ENCODE assay signal across 7 mouse cellular contexts in the genomic region with DNA sequence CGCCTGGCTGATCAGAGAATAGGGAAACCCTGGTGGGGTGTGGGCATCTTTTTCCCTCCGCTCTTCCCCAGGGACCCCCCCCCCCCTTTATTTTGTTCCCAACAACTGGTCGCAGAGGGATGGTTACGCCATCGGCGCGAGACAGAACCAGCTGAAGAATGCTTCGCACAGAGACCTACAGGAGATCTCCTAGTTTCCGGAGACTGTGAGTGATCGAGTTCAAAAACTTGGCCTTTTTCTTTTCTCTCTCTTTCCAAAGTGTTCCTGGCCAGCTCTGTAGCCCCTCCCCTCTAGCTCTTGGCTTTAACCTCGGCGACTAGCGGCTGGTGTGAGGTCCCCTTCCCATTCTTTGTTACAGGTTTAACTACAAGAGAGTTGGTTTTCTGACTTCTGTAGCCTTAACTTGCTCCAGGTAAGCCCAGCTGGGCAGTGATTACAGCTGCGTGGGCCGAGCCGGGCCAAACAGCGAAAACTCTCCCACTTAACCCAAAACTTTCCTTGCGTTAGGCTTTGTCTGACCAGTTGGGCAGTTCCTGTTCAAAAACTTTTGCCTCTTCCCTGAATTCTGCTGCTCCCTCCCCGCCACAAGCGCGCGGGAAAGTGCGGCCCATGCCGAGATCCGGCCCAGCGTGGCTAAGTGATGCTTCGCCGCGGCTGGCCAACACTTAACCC. TPM values are rescaled to one million over a fixed set of nuclear protein-coding genes. Genes with fewer than 3 reads are reported as not detected.
DNase-seq lines count a peak whose midpoint lies in the region; ATAC-seq and TF ChIP-seq lines count a peak whose summit lies in the region.

No protein-coding gene starts in this region.

- H3K4me3 ChIP-seq in gastrocnemius, adult 2 months: peak overlapping the region; percentile 71
- H3K4me3 ChIP-seq in hindbrain, embryonic 16.5 days (ENCODE audit: low read length): peak overlapping the region; percentile 32
- H3K4me3 ChIP-seq in liver, embryonic 11.5 days (ENCODE audit: low read depth, low read length): peak overlapping the region; percentile 32
- peak overlapping the region; percentile 28; the same call in 1 of the 2 replicates for H3K4me3 ChIP-seq in neural tube, embryonic 12.5 days

- peak; percentile 69 for DNase-seq in embryo, embryonic 10.5 days (ENCODE audit: low spot score)
- DNase-seq in gastrocnemius, adult 2 months: peak; percentile 46
- DNase-seq in liver, embryonic 11.5 days (ENCODE audit: low spot score): peak; percentile 59
- no peak for DNase-seq in thymus, postnatal 14 days

- 0% methylated on average over 28 of the region's 29 CpGs for WGBS in hindbrain, embryonic 16.5 days
- under 1% methylated on average over 29 of the region's 29 CpGs for WGBS in liver, embryonic 11.5 days
- WGBS in neural tube, embryonic 12.5 days: 2% methylated on average over 29 of the region's 29 CpGs

- ATAC-seq in hindbrain, embryonic 16.5 days: peak; percentile 58
- ATAC-seq in liver, embryonic 11.5 days (replicated peaks; ENCODE audit: low FRiP score): no peak
- ATAC-seq in neural tube, embryonic 12.5 days (ENCODE audit: low FRiP score, low read depth): no peak
- no peak for ATAC-seq in megakaryocyte-erythroid progenitor cell, adult 5-6 weeks (replicated peaks; ENCODE audit: low FRiP score, low TSS enrichment, poor library complexity, severe bottlenecking)

- H3K36me3 ChIP-seq in hindbrain, embryonic 16.5 days (ENCODE audit: control insufficient read depth, insufficient read depth, low read length): no peaks in the 10 kb centered on the region
- H3K36me3 ChIP-seq in liver, embryonic 11.5 days (ENCODE audit: control insufficient read depth, insufficient read depth, low read length): no peaks in the 10 kb centered on the region
- H3K36me3 ChIP-seq in neural tube, embryonic 12.5 days: no peaks in the 10 kb centered on the region

- intact Hi-C loops in gastrocnemius, adult 2 months (cut with DNase I): no loop called here

- no peaks in the 10 kb centered on the region for H3K27me3 ChIP-seq in hindbrain, embryonic 16.5 days (replicated peaks; ENCODE audit: control insufficient read depth, insufficient read depth, low read length)
- no peaks in the 10 kb centered on the region for H3K27me3 ChIP-seq in liver, embryonic 11.5 days (replicated peaks; ENCODE audit: control insufficient read depth, insufficient read depth, low read length)
- no peaks in the 10 kb centered on the region for H3K27me3 ChIP-seq in neural tube, embryonic 12.5 days (replicated peaks)

- no peak overlapping the region for H3K9ac ChIP-seq in hindbrain, embryonic 16.5 days (ENCODE audit: low read depth, low read length)
- peak overlapping the region; percentile 40; the same call in 1 of the 2 replicates for H3K9ac ChIP-seq in liver, embryonic 11.5 days (ENCODE audit: low read depth, low read length)
- H3K9ac ChIP-seq in neural tube, embryonic 12.5 days: peak overlapping the region; percentile 35; the same call in 1 of the 2 replicates

- H3K4me2 ChIP-seq in hindbrain, embryonic 16.5 days (ENCODE audit: low read length): peak overlapping the region; percentile 55
- H3K4me2 ChIP-seq in liver, embryonic 11.5 days: peak overlapping the region; percentile 61
- peak overlapping the region; percentile 64 for H3K4me2 ChIP-seq in neural tube, embryonic 12.5 days (replicated peaks)

- H3K9me3 ChIP-seq in hindbrain, embryonic 16.5 days (ENCODE audit: control insufficient read depth, low read length): no peaks in the 10 kb centered on the region
- no peaks in the 10 kb centered on the region for H3K9me3 ChIP-seq in liver, embryonic 11.5 days (ENCODE audit: control insufficient read depth, low read length)
- no peaks in the 10 kb centered on the region for H3K9me3 ChIP-seq in neural tube, embryonic 12.5 days

- no peaks in the 10 kb centered on the region; the same call in 1 of the 2 replicates for H3K4me1 ChIP-seq in hindbrain, embryonic 16.5 days (ENCODE audit: control insufficient read depth, insufficient read depth, low read depth, low read length)
- no peaks in the 10 kb centered on the region for H3K4me1 ChIP-seq in liver, embryonic 11.5 days (replicated peaks; ENCODE audit: control insufficient read depth, insufficient read depth, low read length)
- 0 out of 2 replicates have a peak, but pooled peaks cover 7% of the 10 kb centered on the region for H3K4me1 ChIP-seq in neural tube, embryonic 12.5 days

- H3K27ac ChIP-seq in gastrocnemius, adult 2 months: peak overlapping the region; percentile 83
- H3K27ac ChIP-seq in hindbrain, embryonic 16.5 days (ENCODE audit: low read depth, low read length): no peak overlapping the region
- peak overlapping the region; percentile 21; the same call in 1 of the 2 replicates for H3K27ac ChIP-seq in liver, embryonic 11.5 days (ENCODE audit: low read depth, low read length)
- H3K27ac ChIP-seq in neural tube, embryonic 12.5 days: no peak overlapping the region

- TF ChIP-seq CTCF in gastrocnemius, adult 2 months (IDR thresholded peaks at IDR 0.05): no peak

RNA-seq across cellular contexts. Expression of gene Tmem176b, which starts 10.7 kb away (rescaled TPM):
- total RNA-seq in gastrocnemius, adult 2 months (2021): 10 to 100 TPM; 11.4 to 12.9 TPM
- 140 and 143 TPM in 2 replicates for polyA plus RNA-seq in hindbrain, embryonic 16.5 days (2015; fragmentation: Nextera tagmentation; extraction: Ambion mirVana)
- polyA plus RNA-seq in liver, embryonic 11.5 days (2014; fragmentation: Nextera tagmentation; extraction: Ambion mirVana): 105 and 118 TPM in 2 replicates
- polyA plus RNA-seq in neural tube, embryonic 12.5 days (2016; fragmentation: Nextera tagmentation; extraction: Ambion mirVana): 72.6 and 82.3 TPM in 2 replicates
- total RNA-seq in megakaryocyte-erythroid progenitor cell, adult 5-6 weeks (2014; fragmentation: Nextera tagmentation): 6.7 and 12.4 TPM in 2 replicates
- total RNA-seq in megakaryocyte-erythroid progenitor cell, adult 5-6 weeks (2017): 14.4 and 24.5 TPM in 2 replicates

RNA-seq across cellular contexts. Expression of gene Tmem176a, which starts 11.2 kb away (rescaled TPM):
- total RNA-seq in gastrocnemius, adult 2 months (2021): 1 to 10 TPM; 3.4 to 5.3 TPM
- 28.1 and 30.8 TPM in 2 replicates for polyA plus RNA-seq in hindbrain, embryonic 16.5 days (2015; fragmentation: Nextera tagmentation; extraction: Ambion mirVana)
- polyA plus RNA-seq in liver, embryonic 11.5 days (2014; fragmentation: Nextera tagmentation; extraction: Ambion mirVana): 56.6 and 66.1 TPM in 2 replicates
- 19.3 and 21.2 TPM in 2 replicates for polyA plus RNA-seq in neural tube, embryonic 12.5 days (2016; fragmentation: Nextera tagmentation; extraction: Ambion mirVana)
- 5.4 and 11.3 TPM in 2 replicates for total RNA-seq in megakaryocyte-erythroid progenitor cell, adult 5-6 weeks (2014; fragmentation: Nextera tagmentation)
- total RNA-seq in megakaryocyte-erythroid progenitor cell, adult 5-6 weeks (2017): 5.1 and 31.3 TPM in 2 replicates

RNA-seq across cellular contexts. Expression of gene Aoc1, which starts 20.7 kb away (rescaled TPM):
- not detected for total RNA-seq in gastrocnemius, adult 2 months (2021)
- not detected in 2 replicates for polyA plus RNA-seq in hindbrain, embryonic 16.5 days (2015; fragmentation: Nextera tagmentation; extraction: Ambion mirVana)
- polyA plus RNA-seq in liver, embryonic 11.5 days (2014; fragmentation: Nextera tagmentation; extraction: Ambion mirVana): not detected in 2 replicates
- 0.19 TPM in 1 of 2 replicates, not detected in the other for polyA plus RNA-seq in neural tube, embryonic 12.5 days (2016; fragmentation: Nextera tagmentation; extraction: Ambion mirVana)
- 0.30 TPM in 1 of 2 replicates, not detected in the other for total RNA-seq in megakaryocyte-erythroid progenitor cell, adult 5-6 weeks (2014; fragmentation: Nextera tagmentation)
- total RNA-seq in megakaryocyte-erythroid progenitor cell, adult 5-6 weeks (2017): not detected in 2 replicates

Comparison
In these comparisons a context has a peak if more than half of its experiments do, and no peak if none do; other contexts are left out.
1. H3K27ac ChIP-seq: peak in gastrocnemius, adult 2 months (single experiment) and liver, embryonic 11.5 days (single experiment); none in hindbrain, embryonic 16.5 days (single experiment) and neural tube, embryonic 12.5 days (single experiment).
2. Peak in every context shown above with its lines, with median percentiles within 50 percentile points of each other: H3K4me3 ChIP-seq and H3K4me2 ChIP-seq.